8 mouse cellular contexts compared by ENCODE assay signal in genomic region chr1:133423166-133423542, GRCm38 (mm10). TPM values are rescaled to one million over a fixed set of nuclear protein-coding genes. Genes with fewer than 3 reads are reported as not detected.
DNase-seq lines count a peak whose midpoint lies in the region; ATAC-seq and TF ChIP-seq lines count a peak whose summit lies in the region.

No protein-coding gene starts in this region.

- H3K27ac ChIP-seq in gastrocnemius, adult 2 months: peak overlapping the region; percentile 91
- H3K27ac ChIP-seq in hindbrain, embryonic 11.5 days (ENCODE audit: low read depth, low read length): peak overlapping the region; percentile 97
- H3K27ac ChIP-seq in lung, postnatal 0 days (ENCODE audit: low read length): peak overlapping the region; percentile 87

- ATAC-seq in hindbrain, embryonic 11.5 days (ENCODE audit: low FRiP score): no peak
- peak; percentile 7; the same call in 1 of the 2 replicates for ATAC-seq in lung, postnatal 0 days

- DNase-seq in gastrocnemius, adult 2 months: peak; percentile 46
- no peak for DNase-seq in gastrocnemius, adult 18-20 months (ENCODE audit: low spot score)
- DNase-seq in R1 (ENCODE audit: low read depth, low spot score): peak; percentile 38
- peak; percentile 70 for DNase-seq in hindbrain, embryonic 11.5 days (ENCODE audit: low spot score)
- no peak for DNase-seq in lung, postnatal 0 days (ENCODE audit: low spot score)
- no peak for DNase-seq in urinary bladder, postnatal 10 days (ENCODE audit: low spot score)
- no peak for DNase-seq in right cerebral cortex, postnatal 14 days
- DNase-seq in retina, embryonic 14.5 days (ENCODE audit: low spot score): no peak

- H3K9ac ChIP-seq in hindbrain, embryonic 11.5 days (ENCODE audit: low read depth, low read length): peak overlapping the region; percentile 95
- H3K9ac ChIP-seq in lung, postnatal 0 days (replicated peaks; ENCODE audit: low read depth): peak overlapping the region; percentile 86

- H3K27me3 ChIP-seq in hindbrain, embryonic 11.5 days (ENCODE audit: control insufficient read depth, insufficient read depth, low read length): no peaks in the 10 kb centered on the region
- H3K27me3 ChIP-seq in lung, postnatal 0 days (replicated peaks; ENCODE audit: insufficient read depth, low read length): no peaks in the 10 kb centered on the region

- TF ChIP-seq CTCF in gastrocnemius, adult 2 months (IDR thresholded peaks at IDR 0.05): no peak
- no peak for TF ChIP-seq CTCF in lung, postnatal 0 days (IDR thresholded peaks at IDR 0.05)

- no peaks in the 10 kb centered on the region for H3K9me3 ChIP-seq in hindbrain, embryonic 11.5 days (ENCODE audit: control insufficient read depth, low read length)
- H3K9me3 ChIP-seq in lung, postnatal 0 days (ENCODE audit: low read length): no peaks in the 10 kb centered on the region

- peak overlapping the region; percentile 94 for H3K4me3 ChIP-seq in gastrocnemius, adult 2 months
- H3K4me3 ChIP-seq in hindbrain, embryonic 11.5 days (ENCODE audit: low read depth, low read length): peak overlapping the region; percentile 91
- H3K4me3 ChIP-seq in lung, postnatal 0 days (ENCODE audit: low read depth, low read length): peak overlapping the region; percentile 79

- H3K36me3 ChIP-seq in hindbrain, embryonic 11.5 days (ENCODE audit: control insufficient read depth, insufficient read depth, low read length): no peaks in the 10 kb centered on the region
- no peaks in the 10 kb centered on the region for H3K36me3 ChIP-seq in lung, postnatal 0 days (ENCODE audit: insufficient read depth, low read length)

- no peak for TF ChIP-seq EP300 in lung, postnatal 0 days (IDR thresholded peaks at IDR 0.05)

- intact Hi-C loops in gastrocnemius, adult 2 months (cut with DNase I): loop anchor here (2.0 kb wide), 1 partner anchor 40 kb away; no protein-coding TSS in a partner anchor

- peak overlapping the region; percentile 77 for H3K4me2 ChIP-seq in hindbrain, embryonic 11.5 days (replicated peaks; ENCODE audit: low read depth, low read length)
- peak overlapping the region; percentile 99 for H3K4me2 ChIP-seq in lung, postnatal 0 days (replicated peaks; ENCODE audit: low read depth, low read length)

- peaks cover 20% of the 10 kb centered on the region for H3K4me1 ChIP-seq in hindbrain, embryonic 11.5 days (replicated peaks; ENCODE audit: control insufficient read depth, insufficient read depth, low read length)
- H3K4me1 ChIP-seq in lung, postnatal 0 days (ENCODE audit: insufficient read depth, low read depth, low read length): peaks cover 13% of the 10 kb centered on the region

- WGBS in hindbrain, embryonic 11.5 days: under 1% methylated on average over 31 of the region's 31 CpGs
- WGBS in lung, postnatal 0 days: under 1% methylated on average over 31 of the region's 31 CpGs

RNA-seq across cellular contexts. Expression of gene Sox13, which starts 1.0 kb away (rescaled TPM):
- 10 to 100 TPM in 1 of 2 experiments, 1 to 10 TPM in 1; 8.9 to 12.4 TPM for total RNA-seq in gastrocnemius, adult 2 months (2021)
- 10 to 100 TPM in 1 of 2 experiments, 1 to 10 TPM in 1; 6.2 to 11.5 TPM for total RNA-seq in gastrocnemius, adult 18-20 months (2021)
- polyA plus RNA-seq in hindbrain, embryonic 11.5 days (2014; fragmentation: Nextera tagmentation; extraction: Ambion mirVana): 12.5 and 15.9 TPM in 2 replicates
- polyA plus RNA-seq in lung, postnatal 0 days (2015; fragmentation: Nextera tagmentation; extraction: Ambion mirVana): 13.8 and 14.8 TPM in 2 replicates

RNA-seq across cellular contexts. Expression of gene Etnk2, which starts 59.8 kb away (rescaled TPM):
- total RNA-seq in gastrocnemius, adult 2 months (2021): under 1 TPM; 0.10 to 0.20 TPM
- under 1 TPM; 0.17 to 0.34 TPM for total RNA-seq in gastrocnemius, adult 18-20 months (2021)
- 2.9 and 3.1 TPM in 2 replicates for polyA plus RNA-seq in hindbrain, embryonic 11.5 days (2014; fragmentation: Nextera tagmentation; extraction: Ambion mirVana)
- polyA plus RNA-seq in lung, postnatal 0 days (2015; fragmentation: Nextera tagmentation; extraction: Ambion mirVana): 0.77 and 0.81 TPM in 2 replicates

Comparison
In these comparisons a context has a peak if more than half of its experiments do, and no peak if none do; other contexts are left out.
1. DNase-seq: peak in gastrocnemius, adult 2 months (single experiment), R1 (single experiment) and hindbrain, embryonic 11.5 days (single experiment); none in gastrocnemius, adult 18-20 months (single experiment), lung, postnatal 0 days (single experiment), urinary bladder, postnatal 10 days (single experiment), right cerebral cortex, postnatal 14 days (single experiment) and retina, embryonic 14.5 days (single experiment).
2. Peak in every context shown above with its lines, with median percentiles within 50 percentile points of each other: H3K27ac ChIP-seq and H3K4me3 ChIP-seq.